Mouse (Mus musculus) C2C12 (cell line): ENCODE data around the gene Zswim9. TPM values are rescaled to one million over a fixed set of nuclear protein-coding genes. Genes with fewer than 3 reads are reported as not detected.

ENCODE experiments used
- H3K27me3 ChIP-seq: one replicate; pipeline ENCODE4 v1.6.1; 2011; ENCODE audit not compliant: control insufficient read depth, insufficient read depth, insufficient read length
- H3K36me3 ChIP-seq: one replicate; pipeline ENCODE4 v1.6.1; 2011; ENCODE audit not compliant: control insufficient read depth, insufficient read depth
- H3K4me3 ChIP-seq: one replicate; pipeline ENCODE4 v1.5.1; 2011; ENCODE audit warnings: mild to moderate bottlenecking, control low read depth; ENCODE audit not compliant: poor library complexity, insufficient read depth, severe bottlenecking
- H3K79me2 ChIP-seq: one replicate; pipeline ENCODE4 v1.6.1; 2011; ENCODE audit not compliant: control insufficient read depth, insufficient read depth
- H3K79me3 ChIP-seq: one replicate; pipeline ENCODE4 v1.6.1; 2011; ENCODE audit warnings: low read depth, control low read depth
- H3ac ChIP-seq: one replicate; pipeline ENCODE3; 2011; ENCODE audit warnings: low read depth; ENCODE audit not compliant: control insufficient read depth, insufficient read length
- CEBPB ChIP-seq: IDR thresholded peaks from one replicate; pipeline ENCODE4 v1.6.1; 2011; ENCODE audit warnings: low read depth, mild to moderate bottlenecking, control low read depth, moderate library complexity
- CTCF ChIP-seq: IDR thresholded peaks from one replicate; pipeline ENCODE4 v1.5.1; 2011; ENCODE audit not compliant: control insufficient read depth, insufficient read depth, insufficient read length
- FOSL1 ChIP-seq: IDR thresholded peaks from one replicate; pipeline ENCODE4 v1.8.0; 2011; ENCODE audit warnings: mild to moderate bottlenecking, low read length; ENCODE audit not compliant: poor library complexity, insufficient read depth, severe bottlenecking
- MAX ChIP-seq: IDR thresholded peaks from one replicate; pipeline ENCODE4 v1.6.1; 2011; ENCODE audit warnings: mild to moderate bottlenecking, control low read depth
- MYOD1 ChIP-seq: IDR thresholded peaks from one replicate; pipeline ENCODE4 v1.6.1; 2011; ENCODE audit warnings: low read depth; ENCODE audit not compliant: control insufficient read depth, insufficient read length
- MYOG ChIP-seq: IDR thresholded peaks from one replicate; pipeline ENCODE4 v1.6.1; 2011; ENCODE audit not compliant: control insufficient read depth, insufficient read length; ENCODE audit errors: extremely low read depth
- USF1 ChIP-seq: IDR thresholded peaks from one replicate; pipeline ENCODE4 v1.6.1; 2011; ENCODE audit warnings: low read depth, mild to moderate bottlenecking, control low read depth, moderate library complexity
- long read RNA-seq, 2 experiments: library from polyadenylated mRNA; unstranded; transcript quantifications; one replicate each; pipeline ENCODE4 v2.0.0; 2019 to 2020
- polyA plus RNA-seq: library from polyadenylated mRNA; unstranded; fragments of >200 nt; fragmentation: generic; extraction: Trizol; gene quantifications from one replicate; pipeline ENCODE4 v1.2.1, GENCODE M21; 2012; ENCODE audit warnings: missing spikeins

Gene Zswim9
- polyA plus RNA-seq: 3.0 TPM
- long read RNA-seq, experiment 1, partial matches to known transcripts: 1 of 2 reads
- long read RNA-seq, experiment 1, other reads (novel, unspliced or antisense): 1 of 2 reads
- long read RNA-seq, experiment 2, partial matches to known transcripts: 8 of 18 reads
- long read RNA-seq, experiment 2, other reads (novel, unspliced or antisense): 10 of 18 reads

DNA sequence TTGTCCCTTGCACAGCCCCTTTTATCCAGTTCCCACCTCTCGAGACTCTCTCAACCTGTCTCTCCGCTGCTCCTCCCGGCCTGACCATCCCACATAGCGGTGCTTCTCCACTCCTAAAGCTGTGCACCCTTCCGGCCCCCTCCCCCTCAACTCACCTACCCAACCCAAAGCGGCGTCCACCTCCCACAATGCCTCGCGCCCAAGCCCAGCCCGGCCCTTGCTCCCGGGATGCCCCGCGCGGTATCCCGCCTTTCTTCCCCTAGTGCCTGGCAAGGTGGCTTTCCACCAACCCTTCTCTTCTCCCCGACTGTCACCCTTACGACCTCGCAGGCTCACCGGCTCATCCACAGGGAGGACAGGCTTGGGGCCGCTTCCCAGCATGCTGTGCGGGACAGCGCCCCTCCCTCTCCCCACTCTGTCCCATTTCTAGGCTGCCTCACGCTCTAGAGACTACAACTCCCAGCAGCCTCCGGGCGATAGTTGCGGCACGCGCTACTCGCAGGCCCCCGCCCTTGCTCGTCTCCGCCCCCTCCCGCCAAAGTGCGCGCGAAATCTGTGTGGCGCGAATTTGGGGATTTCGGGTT is at the start of gene Zswim9:
Gene Zswim9 (minus strand): TSS at position 414 of the 584 bp plus-strand sequence.
- Histone ChIP-seq H3K79me3 (peaks cover 17% of the 10 kb centered on the region), H3K27me3 (no peaks in the 10 kb centered on the region), H3ac (peak within 1 kb of the TSS; percentile 70), H3K4me3 (peak within 1 kb of the TSS; percentile 37), H3K79me2 (peaks cover 33% of the 10 kb centered on the region), H3K36me3 (peaks cover 29% of the 10 kb centered on the region)
- TF ChIP-seq MAX (peak; percentile 71), FOSL1 (no peak)

DNA sequence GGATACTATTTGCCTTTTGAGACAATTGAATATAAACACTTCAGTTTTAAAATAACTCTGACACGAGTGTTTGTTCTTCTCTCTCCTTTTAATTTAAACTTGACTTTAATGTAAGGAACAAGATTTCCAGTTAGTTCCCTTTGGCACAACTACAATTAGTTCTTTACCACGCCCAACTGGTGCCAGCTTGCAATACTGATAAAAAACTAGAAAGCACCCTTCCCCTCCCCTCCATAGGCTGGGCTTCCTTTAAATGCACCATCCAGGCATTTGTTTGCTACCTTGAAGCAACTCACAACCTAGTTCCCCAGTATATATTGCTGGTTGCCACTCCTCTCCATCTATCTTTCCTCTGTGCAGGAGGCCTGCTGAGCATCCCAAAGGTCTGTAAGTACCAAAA is 45.8 kb upstream of the Zswim9 start, which contains the start of gene Pla2g4c:
Gene Pla2g4c (plus strand): TSS at position 340 of the 400 bp plus-strand sequence.
- Histone ChIP-seq H3K79me2 (no peaks in the 10 kb centered on the region), H3K79me3 (no peaks in the 10 kb centered on the region), H3K27me3 (no peaks in the 10 kb centered on the region), H3ac (no peak within 1 kb of the TSS), H3K36me3 (peaks cover 11% of the 10 kb centered on the region), H3K4me3 (no peak within 1 kb of the TSS)
- TF ChIP-seq CEBPB: no peak
- no peak for TF ChIP-seq FOSL1
- no peak for TF ChIP-seq MYOD1
- no peak for TF ChIP-seq MAX
- no peak for TF ChIP-seq MYOG
- no peak for TF ChIP-seq CTCF
- no peak for TF ChIP-seq USF1

DNA sequence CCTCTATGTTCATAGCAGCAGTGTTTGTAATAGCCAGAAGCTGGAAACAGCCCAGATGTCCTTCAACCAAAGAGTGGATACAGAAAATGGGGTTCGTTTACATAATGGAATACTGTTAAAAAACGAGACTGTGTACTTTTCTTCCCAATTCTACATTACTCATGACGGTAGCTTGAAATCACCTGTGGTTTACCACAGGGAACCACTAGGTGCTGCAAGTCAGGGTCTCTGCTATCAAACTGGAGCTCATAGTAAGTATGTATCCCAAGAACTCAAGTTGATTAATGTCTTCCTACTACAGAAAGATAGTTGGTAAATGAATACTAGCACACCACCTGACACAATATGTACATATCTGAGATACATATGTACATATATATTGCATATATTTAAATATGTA is 42.9 kb upstream of the Zswim9 start:
- H3ac ChIP-seq: no peak overlapping the region
- no peak for TF ChIP-seq USF1
- no peak overlapping the region for H3K4me3 ChIP-seq
- H3K79me2 ChIP-seq: no peaks in the 10 kb centered on the region
- no peaks in the 10 kb centered on the region for H3K79me3 ChIP-seq
- peaks cover 11% of the 10 kb centered on the region for H3K36me3 ChIP-seq
- no peaks in the 10 kb centered on the region for H3K27me3 ChIP-seq

DNA sequence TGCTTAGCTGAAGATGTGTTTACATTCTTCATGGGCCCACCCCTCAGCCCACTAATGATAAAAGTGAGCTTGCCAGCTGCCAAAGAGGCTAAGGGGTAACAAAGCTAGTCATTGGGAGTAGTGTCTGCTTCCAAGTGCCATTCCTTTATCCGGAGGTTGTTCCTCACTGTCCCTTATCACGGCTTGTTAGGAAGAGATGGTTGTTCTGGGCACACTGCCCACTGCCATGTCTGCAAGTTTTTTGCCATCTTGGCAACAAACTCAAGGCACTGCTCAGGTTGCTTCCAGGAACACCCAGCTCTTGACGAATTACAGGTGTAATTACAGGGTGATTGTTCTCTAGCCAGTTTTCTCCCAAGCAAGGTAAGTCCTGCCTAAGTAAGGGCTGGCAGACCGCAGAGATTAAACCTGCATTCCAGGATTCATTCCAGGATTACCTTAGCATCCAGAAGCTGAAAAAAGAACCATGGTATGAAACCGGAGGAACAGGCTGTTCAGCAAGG is 35.6 kb upstream of the Zswim9 start:
- Histone ChIP-seq H3K79me3 (no peaks in the 10 kb centered on the region), H3K79me2 (no peaks in the 10 kb centered on the region), H3K36me3 (peaks cover 31% of the 10 kb centered on the region), H3K27me3 (no peaks in the 10 kb centered on the region), H3K4me3 (no peak overlapping the region), H3ac (no peak overlapping the region)
- TF ChIP-seq FOSL1 (no peak), MAX (no peak), MYOG (no peak), MYOD1 (no peak), CEBPB (no peak), USF1 (no peak), CTCF (no peak)

DNA sequence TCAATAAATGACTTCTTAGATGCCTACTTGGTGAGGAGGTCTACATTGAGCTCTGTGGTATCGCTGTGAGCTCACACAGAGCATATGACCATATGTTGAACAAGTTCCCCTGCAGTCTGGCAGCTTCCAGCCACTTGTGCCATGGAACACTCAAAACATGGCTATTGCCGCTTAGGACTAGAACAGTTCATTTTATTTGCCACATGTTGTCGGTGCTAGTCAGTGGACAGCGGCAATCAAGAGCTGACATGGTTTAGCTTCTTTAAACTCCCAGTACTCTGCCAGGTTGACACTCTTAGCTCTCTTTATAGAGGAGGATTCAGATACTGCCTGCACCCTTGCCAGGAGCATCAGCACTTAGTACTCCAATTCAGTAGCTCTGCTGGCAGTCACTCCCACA is 32.9 kb upstream of the Zswim9 start:
- Histone ChIP-seq H3K79me3 (no peaks in the 10 kb centered on the region), H3ac (no peak overlapping the region), H3K36me3 (peaks cover 45% of the 10 kb centered on the region), H3K27me3 (no peaks in the 10 kb centered on the region), H3K79me2 (no peaks in the 10 kb centered on the region), H3K4me3 (no peak overlapping the region)
- TF ChIP-seq CEBPB: no peak
- no peak for TF ChIP-seq FOSL1
- no peak for TF ChIP-seq MAX
- no peak for TF ChIP-seq MYOD1
- TF ChIP-seq CTCF: no peak
- no peak for TF ChIP-seq USF1
- TF ChIP-seq MYOG: no peak

DNA sequence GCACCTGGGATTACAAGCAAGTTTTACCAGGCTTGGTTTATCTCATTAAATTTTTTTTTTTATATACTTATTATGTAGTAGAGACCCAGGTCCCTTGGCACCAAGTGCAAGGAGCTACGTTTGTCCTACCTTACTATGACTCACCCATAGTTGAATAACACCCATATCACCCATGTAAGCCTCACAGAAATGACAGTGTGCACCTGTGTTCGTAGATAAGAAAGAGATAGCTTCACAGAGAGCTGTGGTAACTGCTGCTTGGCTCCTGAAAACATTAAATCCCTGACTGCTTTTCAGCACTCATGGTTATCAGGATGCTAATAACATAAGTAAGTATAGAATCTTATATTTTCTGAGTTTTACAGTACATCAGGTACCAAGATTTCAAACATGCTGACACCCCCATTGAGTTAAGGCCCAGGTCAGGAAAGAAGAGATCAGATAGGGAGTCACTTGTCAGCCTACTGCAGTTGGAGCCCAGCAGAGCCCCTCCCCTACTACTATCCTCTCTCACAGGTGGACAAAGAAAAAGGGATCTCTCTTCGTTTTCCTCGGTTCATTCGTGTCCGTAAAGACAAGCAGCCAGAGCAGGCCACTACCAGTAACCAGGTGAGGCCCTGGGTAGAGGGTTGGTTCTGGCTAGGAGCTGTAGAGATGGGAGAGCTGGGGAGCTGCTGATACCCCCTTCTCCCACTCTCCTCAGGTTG is 32.1 kb upstream of the Zswim9 start:
- Histone ChIP-seq H3K79me3 (no peaks in the 10 kb centered on the region), H3K27me3 (no peaks in the 10 kb centered on the region), H3K36me3 (peaks cover 48% of the 10 kb centered on the region), H3K4me3 (no peak overlapping the region), H3ac (no peak overlapping the region), H3K79me2 (no peaks in the 10 kb centered on the region)
- TF ChIP-seq FOSL1 (no peak), MYOD1 (no peak), CEBPB (no peak), MYOG (no peak), CTCF (no peak), MAX (no peak), USF1 (no peak)
